Mouse (Mus musculus) midbrain, embryonic 15.5 days (tissue): ENCODE results near the gene Ss18l1. TPM values are rescaled to one million over a fixed set of nuclear protein-coding genes. Genes with fewer than 3 reads are reported as not detected.

Source experiments
- ATAC-seq: fragments of 200-750 bp; cut with Nextera tagmentation; replicated peaks from 2 replicates; pipeline ENCODE4 v1.8.0; 2017; ENCODE audit warnings: moderate TSS enrichment
- H3K27ac ChIP-seq: fragments of 300-500 bp; sonication (generic); 2 replicates; pipeline ENCODE4 v1.5.1; 2015; ENCODE audit warnings: mild to moderate bottlenecking, inconsistent platforms
- H3K27me3 ChIP-seq: fragments of 300-500 bp; sonication (generic); replicated peaks from 2 replicates; pipeline ENCODE4 v1.6.1; 2015; ENCODE audit warnings: inconsistent platforms
- H3K36me3 ChIP-seq: fragments of 300-500 bp; sonication (generic); replicated peaks from 2 replicates; pipeline ENCODE4 v1.6.1; 2015; ENCODE audit warnings: inconsistent platforms
- H3K4me1 ChIP-seq: fragments of 300-500 bp; sonication (generic); 2 replicates; pipeline ENCODE4 v1.6.1; 2015; ENCODE audit warnings: inconsistent platforms
- H3K4me2 ChIP-seq: fragments of 300-500 bp; sonication (generic); 2 replicates; pipeline ENCODE4 v1.6.1; 2015; ENCODE audit warnings: inconsistent platforms, mild to moderate bottlenecking, moderate library complexity
- H3K4me3 ChIP-seq: fragments of 300-500 bp; sonication (generic); 2 replicates; pipeline ENCODE4 v1.5.1; 2015; ENCODE audit warnings: mild to moderate bottlenecking, inconsistent platforms
- H3K9ac ChIP-seq: fragments of 300-500 bp; sonication (generic); 2 replicates; pipeline ENCODE4 v1.6.1; 2015; ENCODE audit warnings: mild to moderate bottlenecking, inconsistent platforms
- H3K9me3 ChIP-seq: fragments of 300-500 bp; sonication (generic); 2 replicates; pipeline ENCODE4 v1.6.1; 2016; ENCODE audit warnings: inconsistent platforms
- WGBS: fragments of 180-500 bp; shearing (Covaris S2); methylation state at CpG from one replicate; pipeline ENCODE4 v1.1.7; 2015; ENCODE audit warnings: mixed read lengths; 5-methylcytosine and 5-hydroxymethylcytosine counted together
- polyA plus RNA-seq: library from polyadenylated mRNA; unstranded; fragments of >200 nt; fragmentation: Nextera tagmentation; extraction: Ambion mirVana; gene quantifications from 2 replicates; pipeline ENCODE4 v1.2.1, GENCODE M21; 2015

Ss18l1 gene
- polyA plus RNA-seq, 1 experiment from 2014 or later, result 73.0 TPM

- Histone ChIP-seq H3K36me3 (no peaks in the 10 kb centered on the region), H3K4me1 (peaks cover 9% of the 10 kb centered on the region), H3K9me3 (no peaks in the 10 kb centered on the region), H3K27ac (no peak overlapping the region), H3K27me3 (peaks cover 18% of the 10 kb centered on the region; the same call in 1 of the 2 replicates), H3K4me2 (no peak overlapping the region), H3K9ac (no peak overlapping the region), H3K4me3 (no peak overlapping the region)
- ATAC-seq, result no peak
- WGBS, result 82% methylated on average over 8 of the region's 8 CpGs
These were observed 21.4 kb upstream of the Ss18l1 start for GRCm38 (mm10) chr2:180020919-180021318.

- WGBS, result 63% methylated on average over 6 of the region's 6 CpGs
- Histone ChIP-seq H3K27ac (no peak overlapping the region), H3K9ac (no peak overlapping the region), H3K4me1 (peaks cover 28% of the 10 kb centered on the region), H3K4me3 (no peak overlapping the region), H3K9me3 (no peaks in the 10 kb centered on the region), H3K27me3 (peaks cover 18% of the 10 kb centered on the region; the same call in 1 of the 2 replicates), H3K4me2 (no peak overlapping the region), H3K36me3 (0 out of 2 replicates have a peak, but pooled peaks cover 2% of the 10 kb centered on the region)
- ATAC-seq, result no peak
These were observed 19.6 kb upstream of the Ss18l1 start for GRCm38 (mm10) chr2:180022751-180023150.

GRCm38 (mm10) chr2:180024401-180025098 is 17.8 kb upstream of the Ss18l1 start, which contains the start of gene Lsm14b:
TSS of gene Lsm14b (plus strand) at chr2:180024987.
- ATAC-seq, result peak; percentile 96
- peak within 1 kb of the TSS; percentile 97 for H3K4me2 ChIP-seq
- peak within 1 kb of the TSS; percentile 98 for H3K27ac ChIP-seq
- WGBS, result under 1% methylated on average over 77 of the region's 80 CpGs
- peaks cover 46% of the 10 kb centered on the region for H3K4me1 ChIP-seq
- H3K9me3 ChIP-seq, result no peaks in the 10 kb centered on the region
- peaks cover 18% of the 10 kb centered on the region; the same call in 1 of the 2 replicates for H3K27me3 ChIP-seq
- peak within 1 kb of the TSS; percentile 91 for H3K4me3 ChIP-seq
- peak within 1 kb of the TSS; percentile 90 for H3K9ac ChIP-seq
- H3K36me3 ChIP-seq, result peaks cover 12% of the 10 kb centered on the region; the same call in 1 of the 2 replicates

- Histone ChIP-seq H3K27ac (peak overlapping the region; percentile 98), H3K36me3 (peaks cover 16% of the 10 kb centered on the region; the same call in 1 of the 2 replicates), H3K4me3 (peak overlapping the region; percentile 91), H3K9ac (peak overlapping the region; percentile 90), H3K4me2 (peak overlapping the region; percentile 97), H3K4me1 (peaks cover 46% of the 10 kb centered on the region), H3K9me3 (no peaks in the 10 kb centered on the region), H3K27me3 (peaks cover 18% of the 10 kb centered on the region; the same call in 1 of the 2 replicates)
- under 1% methylated on average over 77 of the region's 84 CpGs for WGBS
- no peak; the same call in none of the 2 replicates for ATAC-seq
These were observed 17.0 kb upstream of the Ss18l1 start for GRCm38 (mm10) chr2:180025135-180025860.

- 0 out of 2 replicates have a peak, but pooled peaks have one; percentile 1 for ATAC-seq
- Histone ChIP-seq H3K4me3 (peak overlapping the region; percentile 91), H3K9me3 (no peaks in the 10 kb centered on the region), H3K36me3 (peaks cover 21% of the 10 kb centered on the region; the same call in 1 of the 2 replicates), H3K27me3 (peaks cover 18% of the 10 kb centered on the region; the same call in 1 of the 2 replicates), H3K4me2 (peak overlapping the region; percentile 97), H3K4me1 (peaks cover 46% of the 10 kb centered on the region), H3K9ac (peak overlapping the region; percentile 90), H3K27ac (peak overlapping the region; percentile 98)
- WGBS, result 3% methylated on average over 6 of the region's 6 CpGs
These were observed 16.5 kb upstream of the Ss18l1 start for GRCm38 (mm10) chr2:180025861-180026200.

GRCm38 (mm10) chr2:180027768-180028167 is 14.5 kb upstream of the Ss18l1 start:
- Histone ChIP-seq H3K27ac (no peak overlapping the region), H3K27me3 (peaks cover 7% of the 10 kb centered on the region; the same call in 1 of the 2 replicates), H3K36me3 (peaks cover 37% of the 10 kb centered on the region), H3K9me3 (no peaks in the 10 kb centered on the region), H3K4me3 (peak overlapping the region; percentile 91), H3K4me2 (peak overlapping the region; percentile 97), H3K4me1 (peaks cover 46% of the 10 kb centered on the region), H3K9ac (peak overlapping the region; percentile 90)
- no peak for ATAC-seq
- 75% methylated on average over 9 of the region's 9 CpGs for WGBS

- 85% methylated on average over 6 of the region's 6 CpGs for WGBS
- H3K9ac ChIP-seq, result no peak overlapping the region
- no peak overlapping the region for H3K4me3 ChIP-seq
- H3K27me3 ChIP-seq, result no peaks in the 10 kb centered on the region
- H3K27ac ChIP-seq, result no peak overlapping the region
- no peaks in the 10 kb centered on the region for H3K9me3 ChIP-seq
- H3K4me1 ChIP-seq, result peaks cover 33% of the 10 kb centered on the region
- no peak for ATAC-seq
- H3K36me3 ChIP-seq, result peaks cover 71% of the 10 kb centered on the region
- no peak overlapping the region for H3K4me2 ChIP-seq
These were observed 11.0 kb upstream of the Ss18l1 start for GRCm38 (mm10) chr2:180031270-180031669.

- no peak overlapping the region for H3K9ac ChIP-seq
- peaks cover 82% of the 10 kb centered on the region for H3K36me3 ChIP-seq
- H3K27me3 ChIP-seq, result no peaks in the 10 kb centered on the region
- peaks cover 17% of the 10 kb centered on the region for H3K4me1 ChIP-seq
- 86% methylated on average over 3 of the region's 3 CpGs for WGBS
- no peaks in the 10 kb centered on the region for H3K9me3 ChIP-seq
- H3K27ac ChIP-seq, result no peak overlapping the region
- H3K4me3 ChIP-seq, result no peak overlapping the region
- H3K4me2 ChIP-seq, result no peak overlapping the region
- no peak for ATAC-seq
These were observed 9.4 kb upstream of the Ss18l1 start for GRCm38 (mm10) chr2:180032925-180033324.

GRCm38 (mm10) chr2:180033956-180034355 is 8.4 kb upstream of the Ss18l1 start:
- Histone ChIP-seq H3K27me3 (no peaks in the 10 kb centered on the region), H3K27ac (no peak overlapping the region), H3K4me2 (no peak overlapping the region), H3K9ac (no peak overlapping the region), H3K4me1 (peaks cover 6% of the 10 kb centered on the region), H3K36me3 (peaks cover 84% of the 10 kb centered on the region), H3K9me3 (no peaks in the 10 kb centered on the region), H3K4me3 (no peak overlapping the region)
- 74% methylated on average over 3 of the region's 3 CpGs for WGBS
- ATAC-seq, result 0 out of 2 replicates have a peak, but pooled peaks have one; percentile 11

GRCm38 (mm10) chr2:180034753-180035152 is 7.6 kb upstream of the Ss18l1 start:
- no peak overlapping the region for H3K27ac ChIP-seq
- H3K36me3 ChIP-seq, result peaks cover 87% of the 10 kb centered on the region
- no peaks in the 10 kb centered on the region for H3K9me3 ChIP-seq
- H3K4me1 ChIP-seq, result peaks cover 5% of the 10 kb centered on the region
- no peak for ATAC-seq
- 75% methylated on average over 5 of the region's 5 CpGs for WGBS
- no peak overlapping the region for H3K4me2 ChIP-seq
- no peak overlapping the region for H3K9ac ChIP-seq
- H3K27me3 ChIP-seq, result no peaks in the 10 kb centered on the region
- no peak overlapping the region for H3K4me3 ChIP-seq

- peak overlapping the region; percentile 95 for H3K4me3 ChIP-seq
- peaks cover 44% of the 10 kb centered on the region for H3K4me1 ChIP-seq
- H3K9ac ChIP-seq, result peak overlapping the region; percentile 98
- peak overlapping the region; percentile 74 for H3K4me2 ChIP-seq
- H3K27ac ChIP-seq, result no peak overlapping the region
- no peak for ATAC-seq
- WGBS, result 62% methylated on average over 6 of the region's 6 CpGs
- H3K36me3 ChIP-seq, result peaks cover 36% of the 10 kb centered on the region
- H3K9me3 ChIP-seq, result no peaks in the 10 kb centered on the region
- H3K27me3 ChIP-seq, result no peaks in the 10 kb centered on the region
These were observed 1.9 kb upstream of the Ss18l1 start for GRCm38 (mm10) chr2:180040406-180040805.

- Histone ChIP-seq H3K4me2 (peak overlapping the region; percentile 74), H3K9ac (peak overlapping the region; percentile 98), H3K36me3 (peaks cover 23% of the 10 kb centered on the region), H3K4me3 (peak overlapping the region; percentile 95), H3K27ac (peak overlapping the region; percentile 99), H3K9me3 (no peaks in the 10 kb centered on the region), H3K27me3 (no peaks in the 10 kb centered on the region), H3K4me1 (peaks cover 50% of the 10 kb centered on the region)
- ATAC-seq, result peak; percentile 58
- under 1% methylated on average over 66 of the region's 66 CpGs for WGBS
These were observed 593 bp upstream of the Ss18l1 start for GRCm38 (mm10) chr2:180041577-180042255.
